Mouse (Mus musculus): ENCODE data around the gene Srp68.

DNA sequence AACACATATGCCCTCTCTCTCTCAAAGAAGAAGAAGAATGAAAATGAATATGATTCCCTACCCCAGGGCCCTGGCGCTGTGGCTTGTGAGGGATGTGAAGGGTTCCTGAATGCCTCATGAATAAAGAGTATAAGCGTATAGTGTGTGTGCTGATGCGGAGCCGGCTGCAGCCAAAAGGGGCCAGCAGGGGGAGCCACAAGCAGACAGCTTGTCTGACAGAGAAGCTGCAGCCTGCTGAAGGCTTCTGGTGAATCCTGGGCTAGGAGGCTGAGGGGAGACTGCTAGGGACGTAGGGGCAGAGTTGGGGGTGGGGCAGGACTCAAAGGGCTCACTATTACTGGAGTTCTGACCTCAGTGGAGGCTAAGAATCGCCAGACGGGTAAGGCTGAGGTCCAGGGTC lies 58.8 kb downstream of the Srp68 start:
- no peak for TF ChIP-seq GATA1 (IDR thresholded peaks at IDR 0.05; ENCODE audit: low read length)
- TF ChIP-seq TAL1 (IDR thresholded peaks at IDR 0.05; ENCODE audit: low read length), result no peak

All from erythroblast, embryonic 14.5 days (primary cell).